Mouse (Mus musculus) thymus, postnatal 14 days (tissue): ENCODE measurements around the gene Vmn1r11.

Experiments
- DNase-seq: peaks from one replicate; pipeline ENCODE4 v3.0.0; 2021

Vmn1r11 gene

DNA sequence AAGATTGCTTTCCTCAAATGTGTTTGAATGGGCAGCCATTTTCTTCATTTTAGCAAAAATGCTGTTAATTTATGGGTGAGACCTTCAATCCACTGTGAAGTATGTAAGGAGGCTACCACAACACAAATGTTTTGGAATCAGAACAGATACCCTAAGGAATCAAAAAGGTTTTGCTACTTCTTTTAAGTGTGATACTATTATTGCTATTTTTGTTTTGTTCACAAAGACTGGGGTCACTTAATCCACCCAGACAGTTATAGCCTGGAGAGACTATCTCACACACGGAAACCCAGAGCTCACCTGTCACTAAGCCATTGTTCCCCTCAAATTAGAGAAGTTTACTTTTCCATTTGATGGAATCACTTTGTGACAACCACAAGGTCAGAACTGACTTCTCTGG is at the start of gene Vmn1r11:
Vmn1r11 (plus strand) TSS at position 301 of the 400 bp plus-strand sequence.
- DNase-seq: no peak

DNA sequence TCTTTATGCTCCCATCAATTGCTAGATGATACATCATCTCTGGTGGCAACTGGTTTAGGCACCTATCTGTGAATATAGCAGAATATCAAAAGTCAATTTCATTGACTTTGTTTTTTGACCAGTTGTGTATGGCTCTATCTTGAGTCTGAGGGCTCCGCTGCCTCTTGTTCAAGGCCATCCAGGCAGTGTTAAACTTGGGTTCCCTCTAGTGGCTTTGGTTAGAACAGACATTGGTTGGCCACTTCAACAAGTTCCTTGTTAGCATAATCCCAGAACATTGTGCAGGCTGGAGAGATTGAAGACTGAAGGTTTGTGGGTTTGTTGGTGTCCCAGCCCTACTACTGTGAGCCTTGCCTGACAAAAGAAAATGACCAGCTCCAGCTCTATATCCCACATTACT is 26.9 kb upstream of the Vmn1r11 start:
- no peak for DNase-seq

DNA sequence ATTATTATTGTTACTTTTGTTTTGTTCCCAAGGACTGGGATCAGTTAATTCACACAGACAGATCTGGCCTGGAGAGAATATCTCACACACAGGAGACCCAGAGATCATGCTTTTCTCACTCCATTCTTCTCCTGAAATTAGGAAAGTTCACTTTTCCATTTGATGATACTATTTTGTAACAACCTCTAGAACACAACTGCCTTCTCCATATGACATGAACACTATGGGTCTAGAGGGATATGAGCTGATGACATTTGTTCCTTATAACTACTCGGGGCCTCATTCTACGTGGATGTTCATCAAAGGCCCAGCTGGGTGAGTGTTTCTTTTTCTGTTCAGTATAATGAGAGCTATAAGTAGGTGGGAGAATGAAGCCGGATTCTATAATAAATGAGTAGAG is 24.1 kb upstream of the Vmn1r11 start, which contains the start of gene Vmn1r10:
Vmn1r10 (plus strand) TSS at position 301 of the 400 bp plus-strand sequence.
- no peak for DNase-seq

DNA sequence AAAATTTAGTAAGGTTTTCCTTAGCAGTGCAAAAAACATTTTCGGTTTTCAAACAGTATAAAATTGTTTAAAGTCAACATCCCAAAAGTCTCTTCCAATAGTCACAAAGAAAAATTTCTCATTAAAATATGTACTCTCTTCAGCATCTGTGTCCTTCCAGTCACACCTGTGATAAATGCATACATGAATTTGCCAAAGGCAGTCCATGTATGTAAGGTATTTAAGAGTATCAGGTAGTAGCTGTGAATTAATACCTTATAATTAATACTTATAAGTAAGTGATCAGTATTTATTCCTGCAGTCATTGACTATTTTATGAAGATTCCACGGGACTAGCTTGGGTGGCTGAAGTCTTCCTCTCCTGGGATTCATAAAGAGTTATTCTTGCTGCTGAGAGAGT is 23.4 kb downstream of the Vmn1r11 start, which contains the start of gene Vmn1r12:
Vmn1r12 (plus strand) TSS at position 301 of the 400 bp plus-strand sequence.
- DNase-seq: no peak
